Mouse (Mus musculus) megakaryocyte, embryonic 14.5 days (primary cell): ENCODE data around the gene Adipor1.

ENCODE experiments used
- FLI1 ChIP-seq: IDR thresholded peaks from 2 replicates; pipeline ENCODE4 v1.6.1; 2012; ENCODE audit warnings: low read length, inconsistent platforms, mixed read lengths
- GATA1 ChIP-seq: IDR thresholded peaks from 3 replicates; pipeline ENCODE4 v1.6.1; 2012; ENCODE audit warnings: mixed read lengths, low read length, inconsistent platforms, borderline replicate concordance

DNA sequence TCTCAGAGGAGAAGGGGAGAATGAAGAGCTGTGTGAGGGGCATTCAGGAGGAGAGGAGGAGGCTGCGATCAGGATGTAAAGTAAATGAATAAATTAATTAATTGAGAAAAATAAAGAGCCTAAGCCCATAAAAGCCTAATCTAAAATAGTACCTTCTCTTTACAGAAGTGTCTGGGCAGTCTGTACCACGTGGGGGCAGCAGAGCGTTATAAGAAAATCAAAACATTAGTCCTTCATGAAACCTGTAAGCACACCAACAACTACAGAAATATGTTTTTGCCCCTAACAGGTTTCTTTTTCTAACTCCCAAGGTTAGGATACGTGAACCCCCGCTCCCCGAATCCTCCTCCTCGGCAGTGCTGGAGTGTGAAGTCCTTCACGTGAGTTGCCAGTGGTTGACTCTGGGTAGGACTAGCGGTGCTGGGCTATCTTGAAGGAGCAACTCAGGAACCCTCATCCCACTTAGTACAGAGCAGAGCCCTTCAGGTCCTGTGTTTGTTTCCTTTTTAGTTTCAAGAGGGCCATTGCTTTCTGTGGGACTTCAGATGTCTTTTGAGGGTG, 46.3 kb upstream of the Adipor1 start:
- TF ChIP-seq GATA1 (no peak), FLI1 (no peak)
